Mouse (Mus musculus): ENCODE data around the gene Gm648.

GRCm38 (mm10) chrX:56553584-56553983 is 4.2 kb upstream of the Gm648 start:
- TF ChIP-seq POLR2A (IDR thresholded peaks at IDR 0.05; ENCODE audit: insufficient read depth, low read length) (no peak), CTCF (IDR thresholded peaks at IDR 0.05; ENCODE audit: low read depth, low read length) (no peak), EP300 (IDR thresholded peaks at IDR 0.05; ENCODE audit: insufficient read depth, low read depth, low read length) (no peak)

Measured in ES-Bruce4 (cell line).